8 mouse cellular contexts compared by ENCODE assay signal in genomic region chr11:90391271-90392185, GRCm38 (mm10). TPM values are rescaled to one million over a fixed set of nuclear protein-coding genes. Genes with fewer than 3 reads are reported as not detected.
DNase-seq lines count a peak whose midpoint lies in the region; ATAC-seq lines count a peak whose summit lies in the region.

No protein-coding gene starts in this region.

- H3K4me1 ChIP-seq in kidney, embryonic 16.5 days (ENCODE audit: insufficient read depth, low read length), result peaks cover 35% of the 10 kb centered on the region
- peaks cover 36% of the 10 kb centered on the region for H3K4me1 ChIP-seq in embryonic facial prominence, embryonic 15.5 days
- peaks cover 24% of the 10 kb centered on the region for H3K4me1 ChIP-seq in limb, embryonic 10.5 days
- H3K4me1 ChIP-seq in neural tube, embryonic 15.5 days, result peaks cover 34% of the 10 kb centered on the region

- no peaks in the 10 kb centered on the region for H3K36me3 ChIP-seq in kidney, embryonic 16.5 days (ENCODE audit: insufficient read depth, low read length)
- H3K36me3 ChIP-seq in embryonic facial prominence, embryonic 15.5 days, result 0 out of 2 replicates have a peak, but pooled peaks cover under 1% of the 10 kb centered on the region
- H3K36me3 ChIP-seq in limb, embryonic 10.5 days, result no peaks in the 10 kb centered on the region
- no peaks in the 10 kb centered on the region for H3K36me3 ChIP-seq in neural tube, embryonic 15.5 days

- H3K27me3 ChIP-seq in kidney, embryonic 16.5 days (ENCODE audit: insufficient read depth, low read length), result peaks cover 12% of the 10 kb centered on the region
- H3K27me3 ChIP-seq in embryonic facial prominence, embryonic 15.5 days, result no peaks in the 10 kb centered on the region
- H3K27me3 ChIP-seq in limb, embryonic 10.5 days (ENCODE audit: low read depth, poor library complexity, severe bottlenecking), result peaks cover 64% of the 10 kb centered on the region
- peaks cover 31% of the 10 kb centered on the region for H3K27me3 ChIP-seq in neural tube, embryonic 15.5 days (replicated peaks)

- peak overlapping the region; percentile 53 for H3K4me3 ChIP-seq in kidney, embryonic 16.5 days (ENCODE audit: low read length)
- peak overlapping the region; percentile 60 for H3K4me3 ChIP-seq in embryonic facial prominence, embryonic 15.5 days (replicated peaks)
- H3K4me3 ChIP-seq in limb, embryonic 10.5 days, result peak overlapping the region; percentile 53
- H3K4me3 ChIP-seq in neural tube, embryonic 15.5 days (replicated peaks), result peak overlapping the region; percentile 51

- H3K9me3 ChIP-seq in kidney, embryonic 16.5 days (ENCODE audit: low read length), result no peaks in the 10 kb centered on the region
- H3K9me3 ChIP-seq in embryonic facial prominence, embryonic 15.5 days (replicated peaks), result no peaks in the 10 kb centered on the region
- H3K9me3 ChIP-seq in limb, embryonic 10.5 days (replicated peaks), result no peaks in the 10 kb centered on the region
- H3K9me3 ChIP-seq in neural tube, embryonic 15.5 days (replicated peaks), result no peaks in the 10 kb centered on the region

- H3K9ac ChIP-seq in kidney, embryonic 16.5 days (replicated peaks; ENCODE audit: low read length), result peak overlapping the region; percentile 31; the same call in 1 of the 2 replicates
- H3K9ac ChIP-seq in embryonic facial prominence, embryonic 15.5 days, result no peak overlapping the region
- H3K9ac ChIP-seq in neural tube, embryonic 15.5 days (replicated peaks), result no peak overlapping the region; the same call in 1 of the 2 replicates

- no peak for DNase-seq in kidney, postnatal 36 days
- DNase-seq in limb, embryonic 10.5 days (ENCODE audit: low spot score), result no peak
- DNase-seq in ovary, postnatal 10 days (ENCODE audit: low spot score), result no peak
- DNase-seq in cerebellum, postnatal 10 days, result no peak
- DNase-seq in spleen, postnatal 4 days (ENCODE audit: low spot score in 2 of 2), result no peak

- peak overlapping the region; percentile 90 for H3K4me2 ChIP-seq in kidney, embryonic 16.5 days (replicated peaks; ENCODE audit: low read depth, low read length)
- peak overlapping the region; percentile 88 for H3K4me2 ChIP-seq in embryonic facial prominence, embryonic 15.5 days (replicated peaks)
- peak overlapping the region; percentile 96 for H3K4me2 ChIP-seq in neural tube, embryonic 15.5 days

- H3K27ac ChIP-seq in kidney, embryonic 16.5 days (ENCODE audit: low read length), result no peak overlapping the region
- H3K27ac ChIP-seq in embryonic facial prominence, embryonic 15.5 days (replicated peaks), result no peak overlapping the region
- H3K27ac ChIP-seq in limb, embryonic 10.5 days, result no peak overlapping the region
- H3K27ac ChIP-seq in neural tube, embryonic 15.5 days (replicated peaks), result no peak overlapping the region

- no peak for ATAC-seq in kidney, embryonic 16.5 days (ENCODE audit: low FRiP score, low TSS enrichment)
- ATAC-seq in embryonic facial prominence, embryonic 15.5 days (ENCODE audit: insufficient number of reproducible peaks, low FRiP score, low TSS enrichment, low read depth), result no peak
- ATAC-seq in neural tube, embryonic 15.5 days (ENCODE audit: low FRiP score), result no peak

- WGBS in kidney, embryonic 16.5 days, result 10% methylated on average over 14 of the region's 14 CpGs
- 14% methylated on average over 14 of the region's 14 CpGs for WGBS in embryonic facial prominence, embryonic 15.5 days
- 10% methylated on average over 14 of the region's 14 CpGs for WGBS in limb, embryonic 10.5 days
- 17% methylated on average over 14 of the region's 14 CpGs for WGBS in neural tube, embryonic 15.5 days

RNA-seq across cellular contexts. Expression of gene Hlf, which starts 0.8 kb away (rescaled TPM):
- polyA plus RNA-seq in kidney, embryonic 16.5 days (2015; fragmentation: Nextera tagmentation; extraction: Ambion mirVana), result 2.3 and 2.8 TPM in 2 replicates
- 10.0 and 10.4 TPM in 2 replicates for polyA plus RNA-seq in embryonic facial prominence, embryonic 15.5 days (2015; fragmentation: Nextera tagmentation; extraction: Ambion mirVana)
- polyA plus RNA-seq in limb, embryonic 10.5 days (2016; fragmentation: Nextera tagmentation; extraction: Ambion mirVana), result 0.21 and 0.29 TPM in 2 replicates
- polyA plus RNA-seq in neural tube, embryonic 15.5 days (2015; fragmentation: Nextera tagmentation; extraction: Ambion mirVana), result 2.6 and 3.2 TPM in 2 replicates
